Mouse (Mus musculus): ENCODE data around the gene B3galnt2. TPM values are rescaled to one million over a fixed set of nuclear protein-coding genes. Genes with fewer than 3 reads are reported as not detected.

B3galnt2 gene
- 19.4 to 23.2 TPM (median 21.9 TPM) in 4 replicates for total RNA-seq (2023)

DNA sequence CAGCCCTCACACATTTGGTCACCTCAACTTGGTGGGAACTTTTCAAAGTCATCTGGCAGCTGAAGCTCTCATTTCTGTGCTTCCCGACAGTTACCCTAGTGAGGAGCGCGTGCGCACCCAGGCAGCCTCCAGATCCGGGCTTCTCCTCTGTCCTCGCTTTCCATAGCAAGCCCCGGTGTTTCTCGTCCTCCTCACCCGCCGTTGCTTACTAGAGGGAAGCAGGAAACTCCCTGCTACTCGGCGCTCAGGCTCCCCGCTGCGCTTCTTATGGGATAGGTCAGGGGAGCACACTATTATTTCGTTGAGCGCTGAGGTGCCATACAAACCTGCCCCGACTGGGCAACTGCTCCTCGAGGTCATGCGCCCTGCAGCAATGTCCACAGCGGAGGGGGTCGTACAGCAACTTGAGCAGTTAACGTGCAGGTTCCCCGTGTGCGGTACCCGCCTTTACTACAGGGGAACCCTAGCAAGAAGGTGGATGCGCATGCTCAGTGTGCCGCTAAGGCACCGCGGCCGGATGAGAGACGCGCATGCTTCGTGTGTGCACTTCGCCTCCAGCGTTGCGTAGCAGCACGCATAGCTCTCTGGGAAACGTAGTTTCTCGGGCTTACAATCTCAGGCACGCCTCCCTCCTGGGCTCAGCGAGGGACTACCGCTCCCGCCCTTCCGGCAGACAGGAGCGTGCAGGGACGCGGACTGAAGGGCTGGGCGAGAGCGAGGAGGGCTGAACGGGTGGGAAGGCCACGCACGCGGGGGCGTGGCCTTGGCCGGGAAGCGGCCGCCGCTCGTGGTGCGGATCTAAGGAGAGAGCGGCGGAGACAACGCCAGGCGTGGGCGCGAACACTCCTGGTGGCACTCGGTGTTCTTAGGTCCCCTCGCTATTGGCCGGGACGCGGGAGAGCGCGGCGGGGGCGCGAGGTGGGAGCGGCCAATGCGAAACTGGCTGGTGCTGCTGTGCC, at the start of gene B3galnt2:
B3galnt2 (plus strand) TSS at position 596 of the 959 bp plus-strand sequence.

DNA sequence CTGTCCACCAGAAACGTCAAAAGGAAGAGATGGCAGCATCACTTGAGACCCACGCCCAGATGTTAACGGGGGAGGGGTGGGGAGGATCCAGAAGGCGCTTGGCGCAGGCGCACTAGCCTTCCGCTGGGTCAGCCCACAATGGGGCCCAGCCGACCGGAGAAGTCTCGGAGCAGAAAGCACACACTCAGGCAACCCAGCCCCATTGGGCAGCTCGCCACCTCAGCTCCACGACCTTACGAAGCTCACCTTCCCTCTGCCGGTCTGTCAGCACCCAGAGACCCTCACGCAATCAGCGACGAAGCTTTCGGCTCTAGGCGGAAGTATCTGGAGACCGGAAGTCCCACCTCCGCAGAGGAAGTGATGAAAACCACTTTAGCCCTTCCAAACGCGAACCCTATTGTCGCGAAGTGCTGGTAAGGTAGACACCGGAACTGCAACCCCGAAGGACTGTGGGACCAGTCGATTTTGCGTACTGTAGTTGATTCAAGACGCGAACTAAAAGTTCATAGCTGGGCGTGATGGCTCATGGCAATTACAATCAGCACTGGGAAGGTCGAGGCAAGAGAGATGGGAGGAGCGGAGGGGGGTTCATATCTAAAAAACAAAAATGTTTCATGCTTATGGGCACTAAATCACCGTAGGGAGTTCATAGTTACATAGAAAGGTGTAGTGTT, 85.2 kb downstream of the B3galnt2 start, which contains the start of gene Tbce:
Tbce (minus strand) TSS at position 347 of the 674 bp plus-strand sequence.

Other genes starting within 250 kb of the B3galnt2 start
- gene Gng4, start 170.4 kb upstream of the B3galnt2 start, total RNA-seq (2023), result 0.98 to 1.1 TPM in 2 of 4 replicates, not detected in the others
- 94.1 to 102 TPM (median 96.6 TPM) in 4 replicates for gene Tbce, start 85.2 kb downstream of the B3galnt2 start, total RNA-seq (2023)
- gene Arid4b, start 108.8 kb downstream of the B3galnt2 start, total RNA-seq (2023), result 131 to 139 TPM (median 136 TPM) in 4 replicates
- gene Ggps1, start 109.0 kb downstream of the B3galnt2 start, total RNA-seq (2023), result 38.3 to 58.4 TPM (median 54.3 TPM) in 4 replicates

All from B cell, adult 62 days (primary cell).